Mouse (Mus musculus) hindbrain, embryonic 12.5 days (tissue): ENCODE data around the gene Trim44. TPM values are rescaled to one million over a fixed set of nuclear protein-coding genes. Genes with fewer than 3 reads are reported as not detected.

Experiments
- ATAC-seq: fragments of 200-750 bp; cut with Nextera tagmentation; 2 replicates; pipeline ENCODE4 v1.8.0; 2017; ENCODE audit warnings: moderate TSS enrichment; ENCODE audit not compliant: low FRiP score
- H3K27ac ChIP-seq: fragments of 300-500 bp; sonication (generic); 2 replicates; pipeline ENCODE4 v1.5.1; 2016; ENCODE audit warnings: mild to moderate bottlenecking
- H3K27me3 ChIP-seq: fragments of 300-500 bp; sonication (generic); 2 replicates; pipeline ENCODE4 v1.6.1; 2016; ENCODE audit warnings: mild to moderate bottlenecking
- H3K36me3 ChIP-seq: fragments of 300-500 bp; sonication (generic); 2 replicates; pipeline ENCODE4 v1.6.1; 2016; ENCODE audit warnings: mild to moderate bottlenecking
- H3K4me1 ChIP-seq: fragments of 300-500 bp; sonication (generic); 2 replicates; pipeline ENCODE4 v1.6.1; 2016
- H3K4me2 ChIP-seq: fragments of 300-500 bp; sonication (generic); replicated peaks from 2 replicates; pipeline ENCODE4 v1.6.1; 2016; ENCODE audit warnings: mild to moderate bottlenecking
- H3K4me3 ChIP-seq: fragments of 300-500 bp; sonication (generic); 2 replicates; pipeline ENCODE4 v1.5.1; 2016; ENCODE audit warnings: mild to moderate bottlenecking
- H3K9ac ChIP-seq: fragments of 300-500 bp; sonication (generic); 2 replicates; pipeline ENCODE4 v1.6.1; 2016; ENCODE audit warnings: mild to moderate bottlenecking, moderate library complexity
- H3K9me3 ChIP-seq: fragments of 300-500 bp; sonication (generic); replicated peaks from 2 replicates; pipeline ENCODE4 v1.6.1; 2016; ENCODE audit warnings: mild to moderate bottlenecking
- WGBS: fragments of 180-500 bp; shearing (Covaris S2); methylation state at CpG from one replicate; pipeline ENCODE4 v1.1.7; 2016; 5-methylcytosine and 5-hydroxymethylcytosine counted together
- polyA plus RNA-seq: library from polyadenylated mRNA; unstranded; fragments of >200 nt; fragmentation: Nextera tagmentation; extraction: Ambion mirVana; gene quantifications from 2 replicates; pipeline ENCODE4 v1.2.1, GENCODE M21; 2016

The Trim44 gene
- polyA plus RNA-seq, 1 experiment from 2014 or later, result 65.6 TPM

DNA sequence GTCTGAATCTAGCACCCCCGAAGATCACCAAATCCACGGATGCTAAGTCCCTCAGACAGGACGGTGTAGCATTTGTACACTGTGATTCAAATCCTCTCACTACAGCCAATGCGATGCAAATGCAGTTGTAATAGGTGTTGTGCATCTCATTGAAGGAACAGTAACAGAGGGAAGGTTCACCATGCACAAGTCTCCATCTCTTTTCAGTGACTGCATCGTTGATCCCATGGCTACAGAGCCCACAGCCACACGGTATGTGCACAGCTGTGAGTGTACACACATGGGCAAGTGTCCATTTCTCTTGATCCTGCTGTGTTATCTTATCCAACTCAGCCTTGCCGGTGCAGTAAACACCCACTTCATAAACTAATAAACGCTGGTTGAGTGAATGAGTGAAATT, 148.9 kb downstream of the Trim44 start:
- H3K4me3 ChIP-seq, result no peak overlapping the region

DNA sequence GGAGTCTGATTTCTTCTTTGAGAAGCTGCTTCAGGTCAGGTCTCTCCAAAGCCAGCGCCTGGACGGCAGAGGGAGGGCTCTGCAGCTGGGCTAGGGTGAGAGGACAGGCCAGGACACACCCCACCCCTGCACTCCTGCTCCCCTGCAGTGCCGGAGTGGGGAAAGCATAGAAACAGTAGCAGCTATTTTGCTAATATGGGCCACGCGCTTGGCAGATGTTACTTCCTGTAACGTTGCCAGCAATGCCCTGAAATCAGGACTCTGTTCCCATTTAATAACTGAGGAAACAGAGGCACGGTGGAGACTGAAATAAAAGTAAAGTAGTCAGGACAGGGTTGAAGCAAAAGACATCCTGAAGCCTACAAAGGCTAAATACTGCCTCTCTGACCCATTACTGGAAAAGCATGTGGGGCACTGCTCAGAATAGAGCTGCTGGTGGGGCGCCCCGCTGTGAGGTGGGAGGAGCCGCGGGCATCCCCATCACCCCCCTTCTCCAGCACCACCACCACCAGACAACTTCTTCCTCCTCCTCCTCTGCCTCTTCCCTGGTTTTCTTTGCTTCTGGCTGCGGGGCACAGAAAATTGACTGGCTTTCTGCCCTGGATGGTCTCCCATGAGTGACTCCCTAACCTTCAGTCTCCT, 149.5 kb downstream of the Trim44 start:
- peak; percentile 65 for ATAC-seq

More for the DNA sequence above, 148.9 kb downstream of the Trim44 start:
- Histone ChIP-seq H3K9ac (no peak overlapping the region), H3K27me3 (peaks cover 11% of the 10 kb centered on the region), H3K4me1 (peaks cover 19% of the 10 kb centered on the region), H3K9me3 (no peaks in the 10 kb centered on the region), H3K27ac (no peak overlapping the region), H3K36me3 (no peaks in the 10 kb centered on the region), H3K4me2 (peak overlapping the region; percentile 36)
- 0 out of 2 replicates have a peak, but pooled peaks have one; percentile 24 for ATAC-seq
- 29% methylated on average over 8 of the region's 8 CpGs for WGBS

DNA sequence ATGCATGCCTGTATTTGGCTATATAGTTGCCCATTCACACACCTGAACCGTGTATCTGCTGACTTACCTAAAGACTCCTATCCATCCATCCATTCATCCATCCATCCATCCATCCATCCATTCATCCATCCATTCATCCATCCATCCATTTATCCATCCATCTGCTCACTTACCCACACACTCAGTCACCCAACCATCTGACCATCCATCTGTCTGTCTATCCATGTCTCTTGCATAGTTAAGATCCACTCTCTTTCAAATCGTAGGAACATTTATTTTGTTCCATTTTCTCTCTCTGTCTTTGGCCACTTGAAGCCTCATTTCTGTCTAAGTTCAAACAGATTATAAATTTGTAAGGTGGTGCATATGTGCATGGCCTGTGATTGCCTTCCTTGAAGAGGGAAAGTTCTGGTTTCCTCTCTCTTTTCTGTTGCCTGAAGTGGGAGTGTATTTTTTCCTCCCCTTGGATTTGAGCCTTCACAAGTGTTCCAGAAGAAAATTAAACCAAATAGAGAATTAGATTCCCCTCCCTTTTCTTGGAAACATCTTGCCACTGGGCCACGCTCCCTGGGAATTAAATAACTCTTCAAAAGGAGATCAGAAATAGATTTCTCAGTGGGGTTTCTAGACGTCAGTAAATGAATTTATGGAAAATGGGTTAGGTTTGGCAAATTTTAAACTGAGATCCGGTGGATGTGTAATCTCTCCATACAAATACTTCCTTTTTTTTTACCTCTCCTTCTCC, 150.9 kb downstream of the Trim44 start:
- Histone ChIP-seq H3K4me1 (peaks cover 19% of the 10 kb centered on the region), H3K27me3 (peaks cover 11% of the 10 kb centered on the region), H3K9me3 (no peaks in the 10 kb centered on the region), H3K4me3 (no peak overlapping the region), H3K9ac (no peak overlapping the region), H3K4me2 (no peak overlapping the region), H3K36me3 (no peaks in the 10 kb centered on the region), H3K27ac (no peak overlapping the region)
- 77% methylated on average over 5 of the region's 5 CpGs for WGBS
- no peak for ATAC-seq

More for the DNA sequence above, 149.5 kb downstream of the Trim44 start:
- H3K36me3 ChIP-seq, result no peaks in the 10 kb centered on the region
- H3K9ac ChIP-seq, result peak overlapping the region; percentile 29; the same call in 1 of the 2 replicates
- H3K4me3 ChIP-seq, result no peak overlapping the region
- peak overlapping the region; percentile 36 for H3K4me2 ChIP-seq
- peaks cover 11% of the 10 kb centered on the region for H3K27me3 ChIP-seq
- 4% methylated on average over 12 of the region's 12 CpGs for WGBS
- no peak overlapping the region for H3K27ac ChIP-seq
- H3K4me1 ChIP-seq, result peaks cover 19% of the 10 kb centered on the region
- no peaks in the 10 kb centered on the region for H3K9me3 ChIP-seq

DNA sequence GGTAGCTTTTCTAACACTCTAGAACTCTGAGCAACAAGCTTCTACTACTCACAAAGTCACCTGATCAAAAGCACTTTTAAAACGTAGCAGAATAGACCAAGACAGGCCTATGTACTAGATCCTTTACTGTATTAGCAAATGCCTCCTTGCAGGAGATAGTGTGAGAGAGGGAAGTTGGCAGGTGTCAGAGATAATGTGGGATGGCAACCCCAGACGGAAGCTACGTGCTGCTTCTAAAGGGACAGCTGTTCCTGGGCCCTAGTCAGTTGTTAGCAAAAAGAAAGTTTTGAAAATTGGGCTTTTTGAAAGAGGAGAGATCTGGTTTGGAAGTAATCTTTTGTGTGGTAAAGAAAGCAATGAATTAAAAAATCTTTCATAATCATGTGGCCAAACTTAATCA, 151.5 kb downstream of the Trim44 start:
- H3K27ac ChIP-seq, result no peak overlapping the region
- H3K4me1 ChIP-seq, result peaks cover 19% of the 10 kb centered on the region
- peaks cover 11% of the 10 kb centered on the region for H3K27me3 ChIP-seq
- no peak overlapping the region for H3K9ac ChIP-seq
- no peaks in the 10 kb centered on the region for H3K9me3 ChIP-seq
- ATAC-seq, result no peak
- H3K4me3 ChIP-seq, result no peak overlapping the region
- no peaks in the 10 kb centered on the region for H3K36me3 ChIP-seq
- no peak overlapping the region for H3K4me2 ChIP-seq
- 74% methylated on average over 3 of the region's 3 CpGs for WGBS

DNA sequence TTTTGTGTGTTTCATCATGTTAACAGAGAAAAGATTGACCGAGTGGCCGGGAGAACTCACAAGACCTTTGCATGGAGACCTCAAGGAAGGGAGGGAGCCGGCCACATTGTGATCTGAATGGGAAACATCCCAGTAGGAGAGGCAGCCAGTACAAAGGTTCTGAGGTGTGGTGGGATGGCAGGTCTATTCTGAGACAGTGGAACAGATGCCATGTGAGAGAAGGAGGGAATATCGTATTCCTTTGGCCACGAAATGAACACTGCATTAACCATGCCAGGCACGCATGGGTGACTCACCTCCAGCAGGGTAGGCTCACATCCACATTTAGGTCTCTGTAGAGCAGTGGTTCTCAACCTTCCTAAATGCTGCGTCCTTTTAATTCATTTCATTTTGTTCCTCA, 154.4 kb downstream of the Trim44 start:
- no peak overlapping the region for H3K27ac ChIP-seq
- H3K9ac ChIP-seq, result no peak overlapping the region
- no peak overlapping the region for H3K4me2 ChIP-seq
- H3K9me3 ChIP-seq, result no peaks in the 10 kb centered on the region
- no peak for ATAC-seq
- WGBS, result 84% methylated on average over 7 of the region's 7 CpGs
- H3K4me3 ChIP-seq, result no peak overlapping the region
- H3K36me3 ChIP-seq, result no peaks in the 10 kb centered on the region
- H3K4me1 ChIP-seq, result peaks cover 8% of the 10 kb centered on the region
- peaks cover 5% of the 10 kb centered on the region; the same call in 1 of the 2 replicates for H3K27me3 ChIP-seq

DNA sequence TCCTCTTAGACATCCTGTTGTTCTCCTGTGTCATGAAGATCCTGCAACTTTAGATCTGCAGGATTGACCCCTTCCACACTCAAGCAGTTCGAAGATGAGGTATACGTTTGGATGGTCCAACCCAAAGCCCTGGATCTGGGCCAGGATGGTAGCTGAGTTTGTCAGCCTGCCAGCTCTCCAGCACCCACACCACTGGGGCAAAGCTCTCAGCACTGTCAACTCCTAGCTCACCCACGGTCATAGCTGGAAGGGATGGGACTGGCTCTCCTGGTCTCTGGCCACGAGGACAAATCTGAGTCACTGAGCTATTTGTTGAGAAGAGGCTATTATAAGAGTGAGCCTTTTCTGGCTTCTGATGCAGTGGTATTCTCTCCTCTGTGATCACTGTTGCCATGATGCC, 155.0 kb downstream of the Trim44 start:
- H3K4me3 ChIP-seq, result no peak overlapping the region
- H3K27me3 ChIP-seq, result peaks cover 2% of the 10 kb centered on the region; the same call in 1 of the 2 replicates
- H3K36me3 ChIP-seq, result no peaks in the 10 kb centered on the region
- no peak overlapping the region for H3K27ac ChIP-seq
- no peak for ATAC-seq
- H3K4me1 ChIP-seq, result peaks cover 3% of the 10 kb centered on the region
- WGBS, result 81% methylated on average over 4 of the region's 4 CpGs
- H3K9ac ChIP-seq, result no peak overlapping the region
- H3K9me3 ChIP-seq, result no peaks in the 10 kb centered on the region
- no peak overlapping the region for H3K4me2 ChIP-seq

Other genes starting within 250 kb of the Trim44 start
- 54.9 and 58.4 TPM in 2 replicates for gene Ldlrad3, start 221.4 kb downstream of the Trim44 start, polyA plus RNA-seq
- gene Fjx1, start 44.7 kb upstream of the Trim44 start, polyA plus RNA-seq, result 44.2 and 45.3 TPM in 2 replicates
- gene Pamr1, start 142.2 kb upstream of the Trim44 start, polyA plus RNA-seq, result 5.9 and 7.6 TPM in 2 replicates